Mouse (Mus musculus) kidney, embryonic 15.5 days (tissue): ENCODE data around the gene Insr. TPM values are rescaled to one million over a fixed set of nuclear protein-coding genes. Genes with fewer than 3 reads are reported as not detected.
"Not testable (repeated sequence)": the region's sequence is repeated elsewhere in the genome, so short reads cannot be mapped to it uniquely, and the experiment has no call there.

Experiments used
- ATAC-seq: fragments of 200-750 bp; cut with Nextera tagmentation; replicated peaks from 2 replicates; pipeline ENCODE4 v1.8.0; 2017; ENCODE audit warnings: moderate TSS enrichment; ENCODE audit not compliant: low FRiP score
- H3K27ac ChIP-seq: fragments of 300-500 bp; sonication (generic); 2 replicates; pipeline ENCODE4 v1.5.1; 2015; ENCODE audit warnings: mild to moderate bottlenecking, inconsistent platforms
- H3K27me3 ChIP-seq: fragments of 300-500 bp; sonication (generic); 2 replicates; pipeline ENCODE4 v1.6.1; 2015; ENCODE audit warnings: inconsistent platforms
- H3K36me3 ChIP-seq: fragments of 300-500 bp; sonication (generic); 2 replicates; pipeline ENCODE4 v1.6.1; 2015; ENCODE audit warnings: inconsistent platforms
- H3K4me1 ChIP-seq: fragments of 300-500 bp; sonication (generic); 2 replicates; pipeline ENCODE4 v1.6.1; 2015; ENCODE audit warnings: inconsistent platforms
- H3K4me2 ChIP-seq: fragments of 300-500 bp; sonication (generic); 2 replicates; pipeline ENCODE4 v1.6.1; 2015; ENCODE audit warnings: moderate library complexity, mild to moderate bottlenecking, inconsistent platforms
- H3K4me3 ChIP-seq: fragments of 300-500 bp; sonication (generic); replicated peaks from 2 replicates; pipeline ENCODE4 v1.5.1; 2015; ENCODE audit warnings: mild to moderate bottlenecking, inconsistent platforms
- H3K9ac ChIP-seq: fragments of 300-500 bp; sonication (generic); 2 replicates; pipeline ENCODE4 v1.6.1; 2015; ENCODE audit warnings: mild to moderate bottlenecking, inconsistent platforms
- H3K9me3 ChIP-seq: fragments of 300-500 bp; sonication (generic); replicated peaks from 2 replicates; pipeline ENCODE4 v1.6.1; 2016; ENCODE audit warnings: inconsistent platforms
- WGBS: fragments of 180-500 bp; shearing (Covaris S2); methylation state at CpG from one replicate; pipeline ENCODE4 v1.1.7; 2015; ENCODE audit warnings: mixed read lengths; 5-methylcytosine and 5-hydroxymethylcytosine counted together
- polyA plus RNA-seq: library from polyadenylated mRNA; unstranded; fragments of >200 nt; fragmentation: Nextera tagmentation; extraction: Ambion mirVana; gene quantifications from 2 replicates; pipeline ENCODE4 v1.2.1, GENCODE M21; 2015

The Insr gene
- polyA plus RNA-seq: 35.5 and 36.5 TPM in 2 replicates

GRCm38 (mm10) chr8:3278934-3279720, at the start of gene Insr:
Gene Insr, minus strand, starts transcription at chr8:3279617.
- peak within 1 kb of the TSS; percentile 79 for H3K27ac ChIP-seq
- no peaks in the 10 kb centered on the region for H3K9me3 ChIP-seq
- under 1% methylated on average over 59 of the region's 61 CpGs for WGBS
- peaks cover 18% of the 10 kb centered on the region for H3K4me1 ChIP-seq
- peak within 1 kb of the TSS; percentile 87 for H3K9ac ChIP-seq
- peak; percentile 95 for ATAC-seq
- no peaks in the 10 kb centered on the region for H3K36me3 ChIP-seq
- H3K4me2 ChIP-seq: peak within 1 kb of the TSS; percentile 78
- no peaks in the 10 kb centered on the region for H3K27me3 ChIP-seq
- H3K4me3 ChIP-seq: peak within 1 kb of the TSS; percentile 84

GRCm38 (mm10) chr8:3327538-3328245, 48.3 kb upstream of the Insr start:
- Histone ChIP-seq H3K27me3 (no peaks in the 10 kb centered on the region), H3K27ac (no peak overlapping the region), H3K36me3 (no peaks in the 10 kb centered on the region), H3K9ac (no peak overlapping the region), H3K4me1 (no peaks in the 10 kb centered on the region), H3K4me3 (no peak overlapping the region), H3K9me3 (no peaks in the 10 kb centered on the region), H3K4me2 (no peak overlapping the region)
- ATAC-seq: no peak
- 67% methylated on average over 8 of the region's 8 CpGs for WGBS

GRCm38 (mm10) chr8:3327056-3327455, 47.6 kb upstream of the Insr start:
- WGBS: 86% methylated on average over 1 of the region's 1 CpGs

GRCm38 (mm10) chr8:3324253-3324652, 44.8 kb upstream of the Insr start:
- Histone ChIP-seq H3K4me1 (no peaks in the 10 kb centered on the region), H3K36me3 (no peaks in the 10 kb centered on the region), H3K4me3 (no peak overlapping the region), H3K27me3 (no peaks in the 10 kb centered on the region), H3K4me2 (no peak overlapping the region), H3K9me3 (no peaks in the 10 kb centered on the region), H3K9ac (no peak overlapping the region), H3K27ac (no peak overlapping the region)
- no peak for ATAC-seq
- 90% methylated on average over 2 of the region's 2 CpGs for WGBS

More at GRCm38 (mm10) chr8:3327056-3327455, 47.6 kb upstream of the Insr start:
- no peak overlapping the region for H3K4me3 ChIP-seq
- no peaks in the 10 kb centered on the region for H3K9me3 ChIP-seq
- no peaks in the 10 kb centered on the region for H3K27me3 ChIP-seq
- H3K27ac ChIP-seq: no peak overlapping the region
- H3K4me2 ChIP-seq: no peak overlapping the region
- no peaks in the 10 kb centered on the region for H3K36me3 ChIP-seq
- no peak for ATAC-seq
- no peak overlapping the region for H3K9ac ChIP-seq
- no peaks in the 10 kb centered on the region for H3K4me1 ChIP-seq

- H3K36me3 ChIP-seq, H3K9me3 ChIP-seq, H3K4me2 ChIP-seq, H3K27ac ChIP-seq, ATAC-seq, H3K27me3 ChIP-seq, H3K9ac ChIP-seq, H3K4me3 ChIP-seq, H3K4me1 ChIP-seq: not testable (repeated sequence)
- 95% methylated on average over 11 of the region's 11 CpGs for WGBS
Measured at GRCm38 (mm10) chr8:3319267-3319666, 39.9 kb upstream of the Insr start.

GRCm38 (mm10) chr8:3316585-3316984, 37.2 kb upstream of the Insr start:
- Histone ChIP-seq H3K9me3 (no peaks in the 10 kb centered on the region), H3K4me1 (no peaks in the 10 kb centered on the region)
- WGBS: 88% methylated on average over 5 of the region's 5 CpGs

GRCm38 (mm10) chr8:3314345-3314744, 34.9 kb upstream of the Insr start:
- no peaks in the 10 kb centered on the region for H3K27me3 ChIP-seq
- no peak for ATAC-seq
- WGBS: 81% methylated on average over 2 of the region's 2 CpGs

More at GRCm38 (mm10) chr8:3316585-3316984, 37.2 kb upstream of the Insr start:
- no peak overlapping the region for H3K4me3 ChIP-seq
- H3K27ac ChIP-seq: no peak overlapping the region
- no peak overlapping the region for H3K4me2 ChIP-seq
- no peak for ATAC-seq
- no peaks in the 10 kb centered on the region for H3K36me3 ChIP-seq
- no peaks in the 10 kb centered on the region for H3K27me3 ChIP-seq
- no peak overlapping the region for H3K9ac ChIP-seq

GRCm38 (mm10) chr8:3313843-3314242, 34.4 kb upstream of the Insr start:
- H3K4me2 ChIP-seq: no peak overlapping the region
- WGBS: 67% methylated on average over 3 of the region's 3 CpGs
- ATAC-seq: no peak
- H3K9me3 ChIP-seq: no peaks in the 10 kb centered on the region
- H3K27me3 ChIP-seq: no peaks in the 10 kb centered on the region
- H3K36me3 ChIP-seq: no peaks in the 10 kb centered on the region
- H3K4me1 ChIP-seq: no peaks in the 10 kb centered on the region
- H3K27ac ChIP-seq: no peak overlapping the region
- H3K9ac ChIP-seq: no peak overlapping the region
- no peak overlapping the region for H3K4me3 ChIP-seq

More at GRCm38 (mm10) chr8:3314345-3314744, 34.9 kb upstream of the Insr start:
- H3K9ac ChIP-seq: no peak overlapping the region
- no peaks in the 10 kb centered on the region for H3K9me3 ChIP-seq
- H3K4me2 ChIP-seq: no peak overlapping the region
- H3K4me3 ChIP-seq: no peak overlapping the region
- H3K36me3 ChIP-seq: no peaks in the 10 kb centered on the region
- H3K4me1 ChIP-seq: no peaks in the 10 kb centered on the region
- H3K27ac ChIP-seq: no peak overlapping the region

- H3K27ac ChIP-seq, H3K9ac ChIP-seq, H3K4me2 ChIP-seq, H3K27me3 ChIP-seq, H3K9me3 ChIP-seq, ATAC-seq, H3K36me3 ChIP-seq, H3K4me1 ChIP-seq, H3K4me3 ChIP-seq: not testable (repeated sequence)
- 92% methylated on average over 1 of the region's 1 CpGs for WGBS
Measured at GRCm38 (mm10) chr8:3313417-3313816, 34.0 kb upstream of the Insr start.

GRCm38 (mm10) chr8:3311482-3311881, 32.1 kb upstream of the Insr start:
- 66% methylated on average over 4 of the region's 4 CpGs for WGBS

GRCm38 (mm10) chr8:3309636-3310035, 30.2 kb upstream of the Insr start:
- WGBS: 89% methylated on average over 11 of the region's 11 CpGs
- H3K4me3 ChIP-seq: no peak overlapping the region
- no peak overlapping the region for H3K4me2 ChIP-seq
- no peak overlapping the region for H3K27ac ChIP-seq
- no peaks in the 10 kb centered on the region for H3K4me1 ChIP-seq
- ATAC-seq: no peak
- no peaks in the 10 kb centered on the region for H3K36me3 ChIP-seq
- H3K9ac ChIP-seq: no peak overlapping the region
- 0 out of 2 replicates have a peak, but pooled peaks cover 3% of the 10 kb centered on the region for H3K9me3 ChIP-seq
- H3K27me3 ChIP-seq: no peaks in the 10 kb centered on the region

More at GRCm38 (mm10) chr8:3311482-3311881, 32.1 kb upstream of the Insr start:
- H3K27ac ChIP-seq: no peak overlapping the region
- no peaks in the 10 kb centered on the region for H3K4me1 ChIP-seq
- 0 out of 2 replicates have a peak, but pooled peaks cover under 1% of the 10 kb centered on the region for H3K9me3 ChIP-seq
- no peak overlapping the region for H3K4me2 ChIP-seq
- H3K36me3 ChIP-seq: no peaks in the 10 kb centered on the region
- no peak for ATAC-seq
- H3K9ac ChIP-seq: no peak overlapping the region
- no peaks in the 10 kb centered on the region for H3K27me3 ChIP-seq
- no peak overlapping the region for H3K4me3 ChIP-seq

GRCm38 (mm10) chr8:3308205-3308800, 28.9 kb upstream of the Insr start:
- H3K4me2 ChIP-seq, ATAC-seq, H3K9me3 ChIP-seq, H3K4me1 ChIP-seq, H3K27me3 ChIP-seq, H3K4me3 ChIP-seq, H3K27ac ChIP-seq, H3K9ac ChIP-seq, H3K36me3 ChIP-seq: not testable (repeated sequence)
- 93% methylated on average over 13 of the region's 13 CpGs for WGBS
